Mouse (Mus musculus): Measurements from ENCODE around the gene Galnt10. TPM values are rescaled to one million over a fixed set of nuclear protein-coding genes. Genes with fewer than 3 reads are reported as not detected.

The Galnt10 gene
- total and polyA plus RNA-seq, 3 experiments: 0.07 to 0.85 TPM; not detected in 1

DNA sequence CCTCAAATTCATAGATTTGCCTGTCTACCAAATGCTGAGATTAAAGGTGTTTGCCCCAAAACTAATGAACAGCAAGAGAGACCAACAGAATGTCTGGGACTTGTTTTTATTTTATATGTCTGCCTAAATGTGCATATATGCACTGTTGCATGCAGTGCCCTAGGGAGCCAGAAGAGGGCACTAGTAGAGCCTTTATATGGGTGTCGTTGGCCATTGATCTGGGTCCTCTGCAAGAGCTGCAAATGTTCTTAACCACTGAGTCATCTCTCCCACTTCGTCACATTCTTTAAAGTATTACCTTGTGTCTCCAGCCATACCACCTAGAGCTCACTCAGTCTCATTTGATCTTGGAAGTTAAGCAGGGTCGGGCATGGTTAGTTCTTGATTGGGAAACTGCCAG is 118.9 kb downstream of the Galnt10 start:
- Histone ChIP-seq H3K27me3 (replicated peaks) (peaks cover 73% of the 10 kb centered on the region), H3K9me3 (replicated peaks; ENCODE audit: low read length) (peaks cover 11% of the 10 kb centered on the region), H3K9ac (ENCODE audit: insufficient read depth, low read depth) (no peak overlapping the region), H3K4me3 (replicated peaks in 1 of 3; ENCODE audit: low read depth in 2 of 3, low read length in 2 of 3, poor library complexity in 1 of 3) (no peak overlapping the region), H3K79me2 (replicated peaks; ENCODE audit: control insufficient read depth, extremely low read depth, insufficient read depth, poor library complexity, severe bottlenecking) (no peaks in the 10 kb centered on the region), H3K4me2 (ENCODE audit: insufficient read depth, low read depth, poor library complexity, severe bottlenecking) (no peak overlapping the region), H3K27ac (ENCODE audit: insufficient read depth, low read depth) (no peak overlapping the region), H3K4me1 (ENCODE audit: control insufficient read depth in 1 of 2, insufficient read depth in 2 of 2) (peaks cover 0 to 4% of the 10 kb centered on the region in 2 experiments; a peak in 2 of 4 replicates), H3K36me3 (replicated peaks in 1 of 2; ENCODE audit: control insufficient read depth in 1 of 2, insufficient read depth in 1 of 2, low read length in 1 of 2) (no peaks in the 10 kb centered on the region)
- no peak for TF ChIP-seq POLR2AphosphoS2 (IDR thresholded peaks at IDR 0.05; ENCODE audit: low read depth, low read length)
- peak; percentile 48 to 52 for TF ChIP-seq CTCF (conservative IDR thresholded peaks at IDR 0.05 in 1 of 2, IDR thresholded peaks at IDR 0.05 in 1 of 2; ENCODE audit: low read depth in 2 of 2, low read length in 2 of 2)
- TF ChIP-seq USF2 (conservative IDR thresholded peaks at IDR 0.05; ENCODE audit: low read depth, low read length): no peak
- TF ChIP-seq KAT2A (IDR thresholded peaks at IDR 0.05; ENCODE audit: insufficient replicate concordance, low read length): no peak
- TF ChIP-seq TBP (conservative IDR thresholded peaks at IDR 0.05; ENCODE audit: low read depth, low read length): no peak
- peak; percentile 10; the same call in 1 of the 2 replicates for TF ChIP-seq SMC3 (IDR thresholded peaks at IDR 0.05; ENCODE audit: low read depth, low read length)
- in situ Hi-C loops (cut with MboI; ENCODE audit: low pct_ligation_motif_present, low pct_unique_long_range_greater_than_20kb, low sequenced_read_pairs): no loop called here
- peak; percentile 18 for DNase-seq (ENCODE audit: extremely low read depth)
- dilution Hi-C loops (cut with MboI; ENCODE audit: extremely low pct_ligation_motif_present, extremely low pct_unique_long_range_greater_than_20kb, low sequenced_read_pairs): no loop called here

DNA sequence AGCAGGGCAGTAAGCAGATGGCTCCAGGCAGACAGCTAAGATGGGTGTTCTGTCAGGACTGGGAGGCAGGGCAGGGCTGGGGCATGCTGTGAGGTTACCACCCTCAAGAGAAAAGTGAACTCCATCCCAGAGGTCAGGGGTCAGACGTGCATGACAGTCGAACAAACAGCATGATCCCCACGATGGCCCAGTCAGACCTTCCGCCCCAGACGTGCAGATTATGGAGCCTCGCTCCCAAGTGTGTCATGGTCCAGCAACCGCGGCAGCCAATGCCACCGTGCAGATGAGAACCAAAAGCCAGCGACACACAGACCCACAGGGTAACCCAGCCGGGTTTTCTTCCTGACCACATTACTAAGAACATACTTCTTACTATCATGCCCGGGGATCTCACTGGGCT is 121.4 kb downstream of the Galnt10 start:
- H3K9me3 ChIP-seq (replicated peaks; ENCODE audit: low read length): peaks cover 11% of the 10 kb centered on the region
- dilution Hi-C loops (cut with MboI; ENCODE audit: extremely low pct_ligation_motif_present, extremely low pct_unique_long_range_greater_than_20kb, low sequenced_read_pairs): no loop called here
- no peak overlapping the region for H3K9ac ChIP-seq (ENCODE audit: insufficient read depth, low read depth)
- TF ChIP-seq TBP (conservative IDR thresholded peaks at IDR 0.05; ENCODE audit: low read depth, low read length) (no peak), MEF2A (IDR thresholded peaks at IDR 0.05; ENCODE audit: borderline replicate concordance, low read depth, low read length) (no peak), MAX (IDR thresholded peaks at IDR 0.05; ENCODE audit: low read length) (no peak)
- H3K4me3 ChIP-seq (replicated peaks in 1 of 3; ENCODE audit: low read depth in 2 of 3, low read length in 2 of 3, poor library complexity in 1 of 3): no peak overlapping the region
- in situ Hi-C loops (cut with MboI; ENCODE audit: low pct_ligation_motif_present, low pct_unique_long_range_greater_than_20kb, low sequenced_read_pairs): no loop called here
- H3K27ac ChIP-seq (ENCODE audit: insufficient read depth, low read depth): no peak overlapping the region
- no peak for DNase-seq (ENCODE audit: extremely low read depth)
- H3K4me1 ChIP-seq (ENCODE audit: control insufficient read depth in 1 of 2, insufficient read depth in 2 of 2): peaks cover 0 to 4% of the 10 kb centered on the region in 2 experiments; a peak in 2 of 4 replicates
- H3K27me3 ChIP-seq (replicated peaks): peaks cover 81% of the 10 kb centered on the region
- H3K79me2 ChIP-seq (replicated peaks; ENCODE audit: control insufficient read depth, extremely low read depth, insufficient read depth, poor library complexity, severe bottlenecking): no peaks in the 10 kb centered on the region
- H3K4me2 ChIP-seq (ENCODE audit: insufficient read depth, low read depth, poor library complexity, severe bottlenecking): no peak overlapping the region
- H3K36me3 ChIP-seq (replicated peaks in 1 of 2; ENCODE audit: control insufficient read depth in 1 of 2, insufficient read depth in 1 of 2, low read length in 1 of 2): no peaks in the 10 kb centered on the region

DNA sequence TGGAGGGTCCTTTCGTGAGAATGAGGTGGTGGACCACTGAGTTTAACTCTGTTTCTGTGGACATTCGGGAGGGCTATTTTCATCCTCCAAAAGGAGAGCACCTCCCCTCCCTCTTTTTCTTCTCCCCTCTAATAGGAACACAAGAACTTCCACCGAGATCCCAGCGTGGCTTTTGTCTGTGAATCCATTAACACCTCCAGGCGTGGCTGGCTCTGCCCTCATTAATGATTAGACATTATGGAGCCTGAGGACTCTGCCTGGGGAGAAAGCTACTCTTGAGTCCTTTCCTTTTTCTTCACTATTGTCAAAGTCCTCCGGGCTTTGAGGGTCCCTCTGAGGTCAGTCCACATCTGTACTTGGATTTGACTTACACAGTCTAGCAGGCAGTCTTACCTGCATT is 121.9 kb downstream of the Galnt10 start:
- no peaks in the 10 kb centered on the region for H3K36me3 ChIP-seq (replicated peaks in 1 of 2; ENCODE audit: control insufficient read depth in 1 of 2, insufficient read depth in 1 of 2, low read length in 1 of 2)

More for the DNA sequence above, 121.9 kb downstream of the Galnt10 start:
- in situ Hi-C loops (cut with MboI; ENCODE audit: low pct_ligation_motif_present, low pct_unique_long_range_greater_than_20kb, low sequenced_read_pairs) (no loop called here), dilution Hi-C loops (cut with MboI; ENCODE audit: extremely low pct_ligation_motif_present, extremely low pct_unique_long_range_greater_than_20kb, low sequenced_read_pairs) (no loop called here)
- no peak for TF ChIP-seq MAZ (IDR thresholded peaks at IDR 0.05; ENCODE audit: low read depth, low read length)
- TF ChIP-seq RCOR1 (conservative IDR thresholded peaks at IDR 0.05; ENCODE audit: low read depth, low read length): no peak
- Histone ChIP-seq H3K4me1 (ENCODE audit: control insufficient read depth in 1 of 2, insufficient read depth in 2 of 2) (peaks cover 0 to 4% of the 10 kb centered on the region in 2 experiments; a peak in 2 of 4 replicates), H3K27me3 (replicated peaks) (peaks cover 86% of the 10 kb centered on the region), H3K9me3 (replicated peaks; ENCODE audit: low read length) (peaks cover 9% of the 10 kb centered on the region), H3K79me2 (replicated peaks; ENCODE audit: control insufficient read depth, extremely low read depth, insufficient read depth, poor library complexity, severe bottlenecking) (no peaks in the 10 kb centered on the region), H3K27ac (ENCODE audit: insufficient read depth, low read depth) (no peak overlapping the region), H3K9ac (ENCODE audit: insufficient read depth, low read depth) (no peak overlapping the region), H3K4me2 (ENCODE audit: insufficient read depth, low read depth, poor library complexity, severe bottlenecking) (no peak overlapping the region), H3K4me3 (replicated peaks in 1 of 3; ENCODE audit: low read depth in 2 of 3, low read length in 2 of 3, poor library complexity in 1 of 3) (no peak overlapping the region)
- DNase-seq (ENCODE audit: extremely low read depth): no peak
